Mouse (Mus musculus): ENCODE measurements around the gene Tmem37. TPM values are rescaled to one million over a fixed set of nuclear protein-coding genes. Genes with fewer than 3 reads are reported as not detected.

The Tmem37 gene
- polyA plus RNA-seq, 1 experiment from 2014 or later = 10.2 TPM

- H3K9me3 ChIP-seq (replicated peaks; ENCODE audit: control insufficient read depth, low read length) = no peaks in the 10 kb centered on the region
- no peak for ATAC-seq (replicated peaks; ENCODE audit: extremely low read depth, insufficient read depth, low FRiP score)
- no peaks in the 10 kb centered on the region for H3K36me3 ChIP-seq (ENCODE audit: control insufficient read depth, insufficient read depth)
- no peak overlapping the region for H3K27ac ChIP-seq (ENCODE audit: low read length)
- H3K4me1 ChIP-seq (ENCODE audit: control insufficient read depth, insufficient read depth, low read length) = peaks cover 6% of the 10 kb centered on the region
- no peak overlapping the region for H3K4me3 ChIP-seq (ENCODE audit: low read length)
- H3K4me2 ChIP-seq (ENCODE audit: low read depth, low read length) = no peak overlapping the region
- WGBS = 89% methylated on average over 12 of the region's 12 CpGs
- H3K27me3 ChIP-seq (ENCODE audit: control insufficient read depth, insufficient read depth, low read length) = no peaks in the 10 kb centered on the region
- no peak overlapping the region for H3K9ac ChIP-seq (ENCODE audit: low read length)
These were observed 54.4 kb downstream of the Tmem37 start for GRCm38 (mm10) chr1:120019428-120019827.

DNA sequence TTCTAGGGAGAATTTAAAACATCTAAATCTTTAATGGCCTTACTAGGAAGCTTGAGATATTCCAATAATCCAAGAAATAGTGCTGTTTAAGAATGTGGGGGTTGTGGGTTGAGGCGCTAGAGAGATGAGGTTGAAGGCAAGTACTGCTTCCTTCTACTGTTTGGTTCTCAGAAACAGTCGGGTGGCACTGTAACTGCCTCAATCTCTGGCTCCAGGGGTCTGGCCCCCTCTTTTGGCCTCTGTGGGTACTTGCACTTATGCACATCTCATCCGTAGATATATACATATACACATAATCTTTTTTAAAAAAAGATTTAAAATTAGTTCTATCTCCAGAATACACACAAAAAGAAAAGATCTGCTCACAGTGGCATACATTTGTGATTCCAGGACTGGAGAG lies 55.0 kb downstream of the Tmem37 start:
- H3K36me3 ChIP-seq (ENCODE audit: control insufficient read depth, insufficient read depth) = no peaks in the 10 kb centered on the region
- WGBS = 57% methylated on average over 3 of the region's 3 CpGs
- H3K4me1 ChIP-seq (ENCODE audit: control insufficient read depth, insufficient read depth, low read length) = peaks cover under 1% of the 10 kb centered on the region
- no peak overlapping the region for H3K4me2 ChIP-seq (ENCODE audit: low read depth, low read length)
- no peak overlapping the region for H3K27ac ChIP-seq (ENCODE audit: low read length)
- no peak overlapping the region for H3K4me3 ChIP-seq (ENCODE audit: low read length)
- H3K9me3 ChIP-seq (replicated peaks; ENCODE audit: control insufficient read depth, low read length) = no peaks in the 10 kb centered on the region
- no peak overlapping the region for H3K9ac ChIP-seq (ENCODE audit: low read length)
- no peaks in the 10 kb centered on the region for H3K27me3 ChIP-seq (ENCODE audit: control insufficient read depth, insufficient read depth, low read length)
- ATAC-seq (replicated peaks; ENCODE audit: extremely low read depth, insufficient read depth, low FRiP score) = no peak

Other genes with a start within 250 kb of the Tmem37 start
- gene Ptpn4, start 236.5 kb downstream of the Tmem37 start, polyA plus RNA-seq (2015; fragmentation: Nextera tagmentation; extraction: Ambion mirVana) = 4.8 and 5.0 TPM in 2 replicates
- gene Tmem177, start 160.9 kb downstream of the Tmem37 start, polyA plus RNA-seq (2015; fragmentation: Nextera tagmentation; extraction: Ambion mirVana) = 8.0 and 8.4 TPM in 2 replicates
- gene Cfap221, start 76.8 kb downstream of the Tmem37 start, polyA plus RNA-seq (2015; fragmentation: Nextera tagmentation; extraction: Ambion mirVana) = 0.16 and 0.25 TPM in 2 replicates
- 0.11 TPM in 1 of 2 replicates, not detected in the other for gene Sctr, start 67.2 kb downstream of the Tmem37 start, polyA plus RNA-seq (2015; fragmentation: Nextera tagmentation; extraction: Ambion mirVana)
- 676 and 692 TPM in 2 replicates for gene Dbi, start 47.0 kb upstream of the Tmem37 start, polyA plus RNA-seq (2015; fragmentation: Nextera tagmentation; extraction: Ambion mirVana)
- gene 3110009E18Rik, start 47.1 kb upstream of the Tmem37 start, polyA plus RNA-seq (2015; fragmentation: Nextera tagmentation; extraction: Ambion mirVana) = 8.1 and 11.7 TPM in 2 replicates
- gene Steap3, start 198.6 kb upstream of the Tmem37 start, polyA plus RNA-seq (2015; fragmentation: Nextera tagmentation; extraction: Ambion mirVana) = 18.5 and 19.9 TPM in 2 replicates

Measured in heart, embryonic 16.5 days (tissue).